Mouse (Mus musculus) leukemia stem cell, adult 10-12 weeks (primary cell): ENCODE results near the gene Anapc11. TPM values are rescaled to one million over a fixed set of nuclear protein-coding genes. Genes with fewer than 3 reads are reported as not detected.

Experiments
- polyA plus RNA-seq: library from polyadenylated mRNA; stranded (reverse); fragments of >175 nt; gene quantifications from 2 replicates; pipeline ENCODE4 v1.2.3, GENCODE M21; 2012; ENCODE audit warnings: low replicate concordance

Gene Anapc11
- 39.8 and 162 TPM in 2 replicates for polyA plus RNA-seq

DNA sequence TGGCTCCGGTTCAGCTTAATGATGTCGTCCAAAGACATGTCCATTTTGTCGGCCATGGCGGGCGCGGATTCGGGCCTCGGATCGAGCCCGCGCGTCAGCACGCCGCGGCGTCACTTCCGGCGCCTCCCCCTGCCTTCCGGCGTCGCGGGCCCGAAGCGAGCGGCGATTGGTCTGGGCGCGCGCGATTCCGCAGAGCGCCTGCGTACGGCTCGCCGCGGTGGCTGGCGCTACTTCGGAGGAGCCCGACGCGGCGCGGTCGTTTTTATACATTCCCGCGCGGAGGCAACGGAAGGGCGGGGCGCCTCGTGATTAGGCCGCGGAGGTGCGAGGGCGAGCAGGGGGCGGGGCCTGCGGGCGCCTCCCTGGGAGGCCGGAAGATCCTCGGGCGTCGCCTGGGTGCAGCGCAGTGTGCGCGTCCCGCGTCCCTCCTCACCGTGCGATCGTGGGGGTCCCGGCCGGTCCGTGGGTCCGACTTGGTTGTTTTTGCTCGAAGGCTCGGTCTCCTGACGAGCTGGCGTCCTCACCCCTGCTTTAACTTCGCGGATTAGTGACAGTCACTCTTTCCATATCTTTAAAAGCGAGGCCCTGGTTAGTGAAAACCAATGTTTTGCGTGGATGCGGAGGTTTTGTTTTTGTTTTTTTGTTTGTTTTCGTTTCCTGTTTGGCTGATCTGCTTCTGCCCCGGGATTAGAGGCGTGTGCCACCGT is at the start of gene Anapc11, which contains the start of gene Alyref:
Gene Anapc11 (plus strand): TSS at position 139 of the 707 bp plus-strand sequence.
Gene Alyref (minus strand): TSS at position 83 of the 707 bp plus-strand sequence.

DNA sequence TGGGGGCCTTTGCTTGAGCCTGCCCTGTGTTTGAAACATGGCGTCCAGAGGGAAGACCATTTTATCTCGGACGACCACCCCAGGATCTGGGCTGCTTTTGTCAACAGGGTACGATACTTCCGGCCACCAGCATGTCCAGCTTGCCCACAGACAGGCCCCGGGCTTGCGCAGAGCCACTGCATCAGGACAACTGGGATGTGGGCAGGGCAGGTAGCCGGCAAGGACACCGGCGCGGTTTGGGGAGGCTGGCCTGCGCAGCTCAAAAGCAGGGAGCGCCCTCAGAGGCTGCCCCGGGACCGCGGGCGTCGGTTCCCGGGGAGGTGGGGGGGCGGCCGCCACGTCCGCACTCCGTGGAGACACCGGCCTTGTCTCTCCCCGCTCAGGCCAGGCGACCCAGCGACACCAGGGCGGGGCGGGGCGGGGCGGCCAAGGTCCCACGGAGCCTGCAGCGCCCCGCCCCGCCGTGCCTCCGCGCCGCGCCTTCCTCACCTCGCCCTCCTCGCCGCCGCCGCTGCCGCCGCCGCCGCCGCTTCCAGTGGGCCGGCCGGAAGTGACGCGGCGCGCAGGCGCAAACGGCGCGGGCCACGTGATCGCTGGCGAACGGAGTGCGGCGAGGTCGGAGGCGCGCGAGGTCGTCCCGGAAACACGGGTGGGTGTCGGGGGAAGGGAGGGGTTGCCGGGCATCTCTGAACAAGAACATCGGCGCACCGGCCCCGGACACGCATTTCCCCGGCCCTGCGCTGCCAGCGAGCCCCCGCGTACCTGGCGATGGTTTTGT is 48.9 kb upstream of the Anapc11 start, which contains the start of gene Mcrip1:
Gene Mcrip1 (minus strand): TSS at position 560 of the 778 bp plus-strand sequence.

DNA sequence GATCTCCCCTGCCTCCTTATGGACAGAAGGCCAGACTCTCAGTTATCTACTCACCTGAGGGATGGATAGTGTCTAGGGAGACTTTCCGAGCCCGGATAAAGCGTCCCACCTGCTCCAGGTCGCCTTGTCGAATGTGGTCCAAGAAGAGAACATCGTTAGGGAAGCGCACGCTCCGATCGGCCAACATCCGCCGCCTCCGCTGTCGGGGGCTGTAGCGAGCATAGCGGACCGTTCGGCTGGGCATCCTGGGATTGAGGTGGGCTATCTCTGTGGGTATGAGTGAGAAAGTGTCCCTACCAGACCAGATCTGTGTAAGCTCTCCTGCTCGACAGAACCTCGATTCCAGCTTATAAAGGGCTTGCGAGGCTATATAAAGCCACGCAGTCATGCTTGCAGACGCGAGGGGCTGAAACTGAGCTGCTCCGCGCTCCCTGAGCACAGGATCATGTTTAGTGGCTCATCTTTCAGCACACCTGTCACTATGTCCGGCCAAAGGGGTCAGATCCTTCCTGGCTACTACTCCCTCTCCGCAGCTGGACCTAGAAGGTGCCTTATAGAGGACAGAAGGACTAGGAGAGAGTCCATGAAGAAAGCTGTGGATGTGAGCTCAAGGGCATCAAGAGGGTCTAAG is 47.3 kb upstream of the Anapc11 start, which contains the start of gene Ppp1r27:
Gene Ppp1r27 (minus strand): TSS at position 323 of the 631 bp plus-strand sequence.

DNA sequence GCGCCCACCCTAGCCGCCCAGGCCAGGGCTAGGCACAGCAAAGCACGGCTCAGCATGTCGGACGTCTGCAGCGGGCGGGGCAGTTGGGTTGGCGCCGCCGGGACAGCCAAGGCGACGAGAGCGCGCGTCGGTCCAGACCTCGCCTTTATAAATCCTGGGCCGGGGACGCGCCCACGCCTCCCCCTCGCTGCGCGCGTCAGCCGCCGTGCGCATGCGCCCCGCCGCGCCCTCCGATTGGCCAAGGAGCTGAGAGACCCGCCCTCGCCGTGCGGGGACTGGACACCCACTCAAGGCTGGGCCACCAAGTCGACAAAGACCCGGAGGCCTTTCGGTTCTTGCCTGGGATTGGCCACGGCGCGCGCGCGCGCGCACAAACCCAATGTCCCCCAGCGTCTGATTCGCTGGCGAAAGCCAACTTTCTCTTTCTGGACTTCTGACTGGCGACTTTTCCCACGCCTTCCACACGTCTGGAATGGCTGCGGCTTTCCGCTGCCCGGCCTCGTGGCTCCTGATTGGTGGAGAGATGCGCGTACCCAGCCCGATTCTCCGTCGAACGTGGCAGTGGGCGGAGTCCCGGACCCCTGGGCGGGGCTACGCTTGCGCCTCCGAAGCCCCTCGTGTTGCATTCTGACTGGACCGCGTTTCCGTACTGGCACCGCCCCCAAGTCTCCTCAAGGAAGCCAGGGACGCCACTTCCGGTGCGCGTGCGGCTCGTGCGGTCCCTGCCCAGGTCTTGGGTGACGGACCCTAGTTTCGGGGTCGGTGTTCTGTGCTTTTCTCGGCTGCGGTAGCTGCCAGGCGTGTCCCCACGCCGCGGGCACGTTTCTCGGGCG is 25.3 kb upstream of the Anapc11 start, which contains the start of gene P4hb:
Gene P4hb (minus strand): TSS at position 502 of the 833 bp plus-strand sequence.

DNA sequence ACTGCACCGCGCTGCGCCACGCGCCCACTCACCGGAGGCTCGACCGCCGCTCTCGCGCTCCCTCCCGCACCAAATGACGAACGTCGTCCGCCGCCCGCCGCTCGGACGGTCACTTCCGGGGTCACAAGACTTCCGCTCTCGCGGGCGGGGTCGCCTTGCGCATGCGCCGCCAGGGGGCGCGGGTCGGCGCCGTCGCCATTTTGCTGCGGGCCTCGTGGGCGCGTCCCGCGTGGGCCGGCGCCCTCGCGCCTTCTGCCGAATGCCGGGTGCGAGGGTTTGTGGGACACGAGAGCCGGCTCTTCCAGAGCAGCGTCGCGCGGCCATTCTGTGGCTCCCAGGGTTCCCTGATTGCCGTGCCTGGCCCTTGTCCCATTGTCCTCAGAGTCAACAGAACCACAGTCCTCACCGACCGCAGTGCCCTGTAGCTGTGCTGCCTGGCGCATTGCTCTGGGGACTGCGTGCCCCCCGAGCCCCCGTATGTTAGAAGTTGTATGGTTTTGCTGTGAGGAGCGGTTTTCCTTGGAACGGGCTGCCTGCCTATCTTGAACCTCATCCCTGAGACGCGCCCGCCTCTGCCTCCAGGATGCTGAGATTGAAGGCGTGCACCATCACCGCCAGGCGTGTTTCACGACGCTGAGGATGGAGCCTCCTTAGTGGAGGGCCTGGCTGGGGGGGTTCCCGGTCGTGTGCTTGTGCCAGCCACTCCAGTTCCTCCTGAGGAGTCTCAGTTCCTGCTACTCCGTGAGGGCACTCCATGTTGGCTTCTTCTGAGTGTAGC is 16.5 kb upstream of the Anapc11 start, which contains the start of gene Arhgdia:
Gene Arhgdia (minus strand): TSS at position 135 of the 778 bp plus-strand sequence.

DNA sequence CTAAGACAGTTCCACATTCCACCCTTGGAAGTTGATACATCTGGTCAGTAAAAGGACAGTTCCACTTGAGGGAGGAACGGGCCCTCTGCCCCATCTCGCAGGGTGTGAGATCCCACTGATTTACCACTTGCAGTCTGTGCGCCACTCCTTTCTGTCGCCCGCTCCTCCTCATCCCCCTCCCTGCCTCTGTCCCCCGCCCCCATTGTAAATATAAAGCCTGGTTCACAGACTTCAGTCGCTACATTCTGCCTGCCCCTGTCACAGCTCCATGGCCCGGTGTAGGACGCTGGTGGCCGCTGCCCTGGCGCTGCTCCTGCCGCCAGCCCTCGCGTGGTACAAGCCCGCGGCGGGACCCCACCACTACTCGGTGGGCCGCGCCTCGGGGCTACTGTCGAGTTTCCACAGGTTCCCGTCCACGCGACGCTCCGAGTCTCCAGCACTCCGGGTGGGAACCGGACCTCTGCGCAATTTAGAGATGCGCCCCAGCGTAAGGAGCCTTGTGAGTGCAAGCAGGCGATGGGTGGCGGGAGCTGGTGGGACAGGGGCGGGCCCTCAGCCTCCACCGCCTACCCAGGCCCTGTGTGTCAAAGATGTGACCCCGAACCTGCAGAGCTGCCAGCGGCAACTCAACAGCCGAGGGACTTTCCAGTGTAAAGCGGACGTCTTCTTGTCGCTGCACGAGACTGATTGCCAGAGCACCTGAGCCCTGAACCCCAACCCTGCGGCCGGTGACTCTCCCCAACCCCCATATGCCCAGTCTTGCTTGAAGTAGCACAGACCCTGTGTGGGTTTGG is 10.2 kb downstream of the Anapc11 start, which contains the start of gene Npb:
Gene Npb (plus strand): TSS at position 237 of the 794 bp plus-strand sequence.

DNA sequence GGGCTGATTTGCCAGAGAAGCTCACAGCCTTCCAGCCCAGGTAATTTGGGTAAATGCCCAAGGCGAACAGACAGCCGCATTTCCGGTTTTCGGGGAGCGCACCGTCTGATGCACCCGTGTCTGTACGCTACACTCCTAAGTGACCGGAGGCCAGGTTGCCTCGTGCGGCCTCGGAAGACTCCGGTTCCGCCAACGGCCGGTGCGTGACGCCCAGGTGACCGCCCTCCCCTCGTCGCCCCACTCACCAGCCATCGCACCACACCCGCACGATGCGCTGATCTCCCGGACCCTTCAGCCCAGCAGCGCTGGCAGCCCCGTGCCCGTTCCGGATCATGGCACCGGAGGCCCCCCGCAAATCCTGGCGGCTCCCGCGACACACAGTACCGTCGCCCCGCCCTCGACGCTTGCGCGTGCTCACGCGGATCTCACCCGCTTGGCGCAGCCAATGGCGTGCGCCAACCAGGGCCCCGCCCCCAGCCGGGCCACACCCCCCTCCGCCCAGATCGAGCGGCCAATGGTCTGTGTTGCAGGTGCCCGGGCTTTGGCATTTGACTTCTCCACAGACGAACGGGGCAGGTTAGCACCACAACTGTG is 19.4 kb downstream of the Anapc11 start, which contains the start of gene Pcyt2:
Gene Pcyt2 (minus strand): TSS at position 418 of the 594 bp plus-strand sequence.

DNA sequence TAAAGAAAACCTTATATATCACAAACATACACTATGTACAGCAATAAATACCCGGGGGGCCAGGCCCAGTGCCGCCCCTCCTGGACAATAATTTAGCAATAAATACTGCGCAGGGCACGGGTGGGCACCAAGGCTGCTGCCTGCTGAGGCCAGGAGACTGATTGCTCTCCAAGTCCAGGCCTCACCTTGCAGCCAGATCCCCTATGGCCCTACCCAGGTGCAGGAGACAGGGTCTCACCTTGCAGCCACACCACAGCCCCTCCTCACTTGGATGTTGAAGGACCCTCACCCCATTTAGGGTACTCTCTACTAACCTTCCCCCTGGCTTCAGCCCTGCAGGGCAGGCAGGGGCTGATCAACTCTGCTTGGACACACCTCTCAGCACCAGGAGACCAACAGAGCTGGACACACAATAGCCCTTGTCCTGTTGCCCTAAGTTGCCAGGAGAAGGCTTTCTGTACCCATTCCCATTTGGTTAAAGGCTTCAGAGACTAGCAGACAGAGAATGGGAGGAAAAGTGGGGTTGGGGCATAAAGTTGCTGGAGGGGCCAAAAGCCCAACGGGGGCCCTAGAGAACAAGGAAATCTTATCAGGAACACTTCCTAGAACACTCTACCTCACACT is 27.0 kb downstream of the Anapc11 start, which contains the start of gene Sirt7:
Gene Sirt7 (minus strand): TSS at position 89 of the 624 bp plus-strand sequence.

DNA sequence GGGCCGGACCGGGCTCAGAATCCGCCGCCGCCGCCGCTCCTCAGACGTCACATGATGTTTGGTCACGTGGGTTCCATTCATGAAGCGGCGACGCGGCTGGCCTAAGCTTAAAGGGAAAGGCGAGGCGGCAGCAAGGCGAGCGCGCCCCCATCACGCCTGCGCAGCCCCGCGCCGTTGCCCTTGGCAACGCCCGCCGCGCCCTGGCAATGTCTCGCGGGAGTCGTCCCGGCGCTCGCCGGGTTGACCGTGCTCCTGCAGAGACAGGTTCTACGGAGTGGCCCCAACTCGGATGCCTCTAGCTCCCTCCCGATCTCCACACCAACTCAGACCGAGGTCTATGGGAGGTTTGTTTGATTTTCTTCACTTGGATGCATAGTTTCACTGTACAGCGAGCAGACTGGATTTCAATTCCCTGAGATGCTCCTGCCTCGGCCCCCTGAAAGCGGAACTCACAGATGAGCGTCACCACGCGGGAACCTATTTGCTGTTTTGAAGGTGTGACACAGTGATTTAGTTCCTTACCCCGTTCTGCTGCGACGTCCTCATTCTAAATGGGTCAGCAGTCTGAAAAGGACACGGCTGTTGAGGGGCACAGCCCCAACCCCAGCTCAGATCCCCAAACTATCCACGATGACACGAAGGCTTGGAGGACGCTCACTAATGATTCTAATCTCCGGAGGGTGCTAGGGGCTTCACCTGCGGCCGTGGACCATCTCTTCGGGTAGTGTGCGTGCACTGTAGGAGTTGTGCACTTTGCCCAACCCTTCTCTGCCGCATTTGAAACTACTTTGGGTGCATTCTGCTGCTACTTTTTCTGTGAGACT is 35.5 kb downstream of the Anapc11 start, which contains the start of gene Mafg:
Gene Mafg (minus strand): TSS at position 81 of the 824 bp plus-strand sequence.

DNA sequence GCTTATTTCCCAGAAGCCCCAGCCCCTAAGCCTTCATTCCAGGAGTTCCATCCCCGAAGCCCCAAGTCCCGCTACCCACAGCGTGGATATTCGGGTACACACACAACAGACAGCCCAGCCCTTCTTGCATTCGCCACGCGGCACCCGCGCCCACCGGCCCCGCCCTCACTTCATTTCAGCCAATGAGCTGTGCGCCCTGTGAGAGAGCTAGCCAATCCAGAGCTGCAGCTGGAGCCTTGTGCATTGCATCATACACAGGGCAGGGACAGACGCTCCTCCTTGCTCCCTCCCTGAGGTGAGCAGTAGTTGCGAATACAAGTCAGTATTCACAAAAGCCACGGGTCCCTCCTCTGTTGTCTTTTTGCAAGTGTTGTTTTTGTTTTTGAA is 45.4 kb downstream of the Anapc11 start, which contains the start of gene Pycr1:
Gene Pycr1 (minus strand): TSS at position 169 of the 387 bp plus-strand sequence.

DNA sequence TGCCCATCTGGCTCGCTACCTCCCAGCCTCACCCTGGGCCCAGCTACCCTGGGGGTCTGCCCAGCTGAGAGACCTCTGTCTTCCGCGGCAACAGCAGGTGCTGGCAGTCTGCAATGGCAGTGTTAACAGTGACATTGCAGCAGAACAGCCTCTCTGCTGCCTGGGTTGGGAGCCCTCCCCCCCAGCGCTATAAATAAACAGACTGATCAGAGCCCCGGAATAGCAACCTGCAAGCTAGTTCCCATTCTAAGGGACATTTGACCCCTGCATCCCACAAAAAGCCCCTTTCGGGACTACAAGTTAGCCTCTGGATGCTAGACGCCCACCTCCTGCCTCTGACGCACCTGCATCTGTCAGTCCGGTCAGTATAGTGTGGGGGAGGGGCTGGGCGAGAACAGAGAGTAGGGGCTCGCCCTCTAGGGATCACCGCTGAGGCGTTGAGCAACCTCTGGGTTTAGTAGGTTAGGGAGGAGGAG is 49.8 kb downstream of the Anapc11 start, which contains the start of gene Myadml2:
Gene Myadml2 (minus strand): TSS at position 158 of the 476 bp plus-strand sequence.

Other genes starting within 250 kb of the Anapc11 start
- gene Actg1, start 249.9 kb upstream of the Anapc11 start, polyA plus RNA-seq = 257 and 584 TPM in 2 replicates
- not detected in 2 replicates for gene Fscn2, start 236.9 kb upstream of the Anapc11 start, polyA plus RNA-seq
- gene Faap100, start 219.7 kb upstream of the Anapc11 start, polyA plus RNA-seq = 16.7 and 41.0 TPM in 2 replicates
- 82.3 and 226 TPM in 2 replicates for gene Nploc4, start 160.7 kb upstream of the Anapc11 start, polyA plus RNA-seq
- gene Tspan10, start 155.8 kb upstream of the Anapc11 start, polyA plus RNA-seq = 0.17 TPM in 1 of 2 replicates, not detected in the other
- 0.20 and 0.28 TPM in 2 replicates for gene Pde6g, start 144.9 kb upstream of the Anapc11 start, polyA plus RNA-seq
- 6.7 and 11.8 TPM in 2 replicates for gene Oxld1, start 140.4 kb upstream of the Anapc11 start, polyA plus RNA-seq
- gene Ccdc137, start 140.3 kb upstream of the Anapc11 start, polyA plus RNA-seq = 33.7 and 46.9 TPM in 2 replicates
- 9.5 and 17.8 TPM in 2 replicates for gene Arl16, start 130.8 kb upstream of the Anapc11 start, polyA plus RNA-seq
- 288 and 518 TPM in 2 replicates for gene Mrpl12, start 113.8 kb upstream of the Anapc11 start, polyA plus RNA-seq
- 94.0 and 114 TPM in 2 replicates for gene Slc25a10, start 106.6 kb upstream of the Anapc11 start, polyA plus RNA-seq
- not detected in 2 replicates for gene Gcgr, start 67.7 kb upstream of the Anapc11 start, polyA plus RNA-seq
- gene Mcrip1, start 48.7 kb upstream of the Anapc11 start, polyA plus RNA-seq = 63.8 and 96.4 TPM in 2 replicates
- gene Ppp1r27, start 47.3 kb upstream of the Anapc11 start, polyA plus RNA-seq = not detected in 2 replicates
- gene P4hb, start 25.2 kb upstream of the Anapc11 start, polyA plus RNA-seq = 998 and 1,537 TPM in 2 replicates
- gene Arhgdia, start 16.8 kb upstream of the Anapc11 start, polyA plus RNA-seq = 596 and 1,231 TPM in 2 replicates
- 192 and 295 TPM in 2 replicates for gene Alyref, start 56 bp upstream of the Anapc11 start, polyA plus RNA-seq
- gene Npb, start 10.1 kb downstream of the Anapc11 start, polyA plus RNA-seq = 2.4 and 7.0 TPM in 2 replicates
- 56.6 and 107 TPM in 2 replicates for gene Pcyt2, start 19.5 kb downstream of the Anapc11 start, polyA plus RNA-seq
- 147 and 228 TPM in 2 replicates for gene Sirt7, start 26.8 kb downstream of the Anapc11 start, polyA plus RNA-seq
- gene Mafg, start 35.2 kb downstream of the Anapc11 start, polyA plus RNA-seq = 103 and 176 TPM in 2 replicates
- gene Pycr1, start 45.3 kb downstream of the Anapc11 start, polyA plus RNA-seq = 2.3 and 2.7 TPM in 2 replicates
- not detected in 2 replicates for gene Myadml2, start 49.7 kb downstream of the Anapc11 start, polyA plus RNA-seq
- 0.28 and 0.48 TPM in 2 replicates for gene Notum, start 62.8 kb downstream of the Anapc11 start, polyA plus RNA-seq
- gene Aspscr1, start 74.6 kb downstream of the Anapc11 start, polyA plus RNA-seq = 168 and 366 TPM in 2 replicates
- gene Cenpx, start 115.3 kb downstream of the Anapc11 start, polyA plus RNA-seq = 33.5 and 180 TPM in 2 replicates
- gene Lrrc45, start 115.5 kb downstream of the Anapc11 start, polyA plus RNA-seq = 29.3 and 37.4 TPM in 2 replicates
- 3.6 and 5.3 TPM in 2 replicates for gene Rac3, start 123.0 kb downstream of the Anapc11 start, polyA plus RNA-seq
- 8.7 and 44.1 TPM in 2 replicates for gene Dcxr, start 128.9 kb downstream of the Anapc11 start, polyA plus RNA-seq
- gene Cbr2, start 133.7 kb downstream of the Anapc11 start, polyA plus RNA-seq = 2.4 and 4.0 TPM in 2 replicates
- gene Hmga1b, start 164.4 kb downstream of the Anapc11 start, polyA plus RNA-seq = 269 and 1,219 TPM in 2 replicates
- gene Rfng, start 185.8 kb downstream of the Anapc11 start, polyA plus RNA-seq = 41.1 and 90.1 TPM in 2 replicates
- 35.0 and 37.0 TPM in 2 replicates for gene Gps1, start 185.9 kb downstream of the Anapc11 start, polyA plus RNA-seq
- gene Dus1l, start 198.0 kb downstream of the Anapc11 start, polyA plus RNA-seq = 123 and 193 TPM in 2 replicates
- gene Fasn, start 226.1 kb downstream of the Anapc11 start, polyA plus RNA-seq = 69.7 and 289 TPM in 2 replicates